Mouse (Mus musculus) erythroblast, embryonic 14.5 days (primary cell): Measurements from ENCODE around the gene Hivep2.

Source experiments
- GATA1 ChIP-seq: IDR thresholded peaks from 2 replicates; pipeline ENCODE4 v1.6.1; 2012; ENCODE audit warnings: low read length, inconsistent platforms, mixed read lengths
- TAL1 ChIP-seq: IDR thresholded peaks from 3 replicates; pipeline ENCODE4 v1.6.1; 2012; ENCODE audit warnings: low read length, inconsistent platforms, mixed read lengths

DNA sequence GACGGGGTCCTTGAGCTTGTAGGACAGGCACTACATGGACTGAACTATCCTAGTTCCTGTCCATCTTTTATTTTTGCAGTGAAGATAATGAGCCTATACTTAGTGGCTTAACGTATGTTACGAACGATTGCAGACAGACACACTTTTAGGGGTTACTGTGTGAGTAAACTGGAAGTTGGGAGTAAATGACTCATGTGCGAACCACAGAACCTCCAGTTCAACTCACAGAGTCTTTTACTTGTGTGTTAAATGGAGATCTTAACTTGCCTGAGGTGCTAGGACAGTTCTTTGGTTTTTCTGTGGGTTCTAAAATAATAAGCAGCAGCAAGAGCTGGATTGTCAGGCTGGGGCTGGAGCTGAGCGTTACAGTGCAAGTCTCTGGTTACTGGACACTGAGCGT lies 68.2 kb downstream of the Hivep2 start:
- TF ChIP-seq TAL1, result no peak
- TF ChIP-seq GATA1, result no peak
